25 mouse cellular contexts compared by ENCODE assay signal in the genomic region with DNA sequence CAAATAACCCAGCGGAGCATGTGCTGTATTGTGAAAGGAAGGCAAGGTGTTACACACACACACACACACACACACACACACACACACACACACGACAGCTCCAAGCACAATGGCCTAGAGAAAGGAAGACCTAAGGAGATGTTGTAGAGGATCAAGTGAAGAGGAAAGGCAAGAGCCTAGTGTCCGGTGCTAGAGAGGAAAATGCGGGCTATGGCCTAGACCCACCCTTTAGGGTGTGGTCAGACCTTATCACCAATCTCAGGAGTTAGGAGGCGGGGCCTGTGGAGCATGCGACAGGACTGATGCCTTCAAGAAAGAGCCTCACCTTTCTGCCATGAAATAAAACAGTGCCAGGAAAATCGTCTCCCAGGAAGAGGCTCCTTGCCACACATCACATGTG. TPM values are rescaled to one million over a fixed set of nuclear protein-coding genes. Genes with fewer than 3 reads are reported as not detected.
DNase-seq lines count a peak whose midpoint lies in the region; ATAC-seq and TF ChIP-seq lines count a peak whose summit lies in the region.
"Had no signal": no experiment of that assay in that cellular context is flagged by ENCODE, and none has a peak within 500 bp of the region (broad histone marks: within the 10 kb centered on the region; RNA-seq: fewer than 3 reads in every experiment).

No protein-coding gene starts in this region.

- no peak overlapping the region for H3K9ac ChIP-seq in forebrain, embryonic 13.5 days
- no peak overlapping the region for H3K9ac ChIP-seq in forebrain, embryonic 15.5 days (replicated peaks)
- H3K9ac ChIP-seq in liver, postnatal 0 days (replicated peaks) = no peak overlapping the region
- no peak overlapping the region for H3K9ac ChIP-seq in liver, embryonic 13.5 days
- no peak overlapping the region for H3K9ac ChIP-seq in intestine, postnatal 0 days (ENCODE audit: low read depth, low read length)
- H3K9ac ChIP-seq: embryonic facial prominence, embryonic 15.5 days; hindbrain, embryonic 13.5 days had no signal

- no peak for TF ChIP-seq CTCF in liver, postnatal 0 days (IDR thresholded peaks at IDR 0.05; ENCODE audit: low read depth)
- TF ChIP-seq CTCF in intestine, postnatal 0 days (IDR thresholded peaks at IDR 0.05; ENCODE audit: low read depth) = no peak

- H3K4me2 ChIP-seq in forebrain, embryonic 13.5 days = no peak overlapping the region
- no peak overlapping the region for H3K4me2 ChIP-seq in forebrain, embryonic 15.5 days (replicated peaks)
- H3K4me2 ChIP-seq in liver, postnatal 0 days (ENCODE audit: low read depth, low read length) = no peak overlapping the region
- H3K4me2 ChIP-seq in liver, embryonic 13.5 days = no peak overlapping the region
- H3K4me2 ChIP-seq in intestine, postnatal 0 days (replicated peaks; ENCODE audit: low read depth) = no peak overlapping the region
- H3K4me2 ChIP-seq: embryonic facial prominence, embryonic 15.5 days; hindbrain, embryonic 13.5 days had no signal

- no peaks in the 10 kb centered on the region for H3K27me3 ChIP-seq in forebrain, embryonic 13.5 days
- H3K27me3 ChIP-seq in forebrain, embryonic 15.5 days = no peaks in the 10 kb centered on the region
- no peaks in the 10 kb centered on the region for H3K27me3 ChIP-seq in liver, postnatal 0 days (ENCODE audit: insufficient read depth, low read length)
- H3K27me3 ChIP-seq in liver, embryonic 13.5 days = no peaks in the 10 kb centered on the region
- H3K27me3 ChIP-seq in intestine, postnatal 0 days (replicated peaks; ENCODE audit: control insufficient read depth, insufficient read depth, low read length) = no peaks in the 10 kb centered on the region
- H3K27me3 ChIP-seq: embryonic facial prominence, embryonic 15.5 days; hindbrain, embryonic 13.5 days had no signal

- no peaks in the 10 kb centered on the region for H3K36me3 ChIP-seq in forebrain, embryonic 13.5 days (ENCODE audit: poor library complexity, severe bottlenecking)
- no peaks in the 10 kb centered on the region for H3K36me3 ChIP-seq in forebrain, embryonic 15.5 days
- H3K36me3 ChIP-seq in liver, postnatal 0 days (replicated peaks; ENCODE audit: insufficient read depth, low read length) = no peaks in the 10 kb centered on the region
- no peaks in the 10 kb centered on the region for H3K36me3 ChIP-seq in liver, embryonic 13.5 days
- H3K36me3 ChIP-seq in intestine, postnatal 0 days (ENCODE audit: control insufficient read depth, insufficient read depth) = no peaks in the 10 kb centered on the region
- H3K36me3 ChIP-seq: embryonic facial prominence, embryonic 15.5 days; heart, embryonic 10.5 days; hindbrain, embryonic 10.5 days; hindbrain, embryonic 13.5 days had no signal

- WGBS in forebrain, embryonic 13.5 days = 90% methylated on average over 7 of the region's 7 CpGs
- WGBS in forebrain, embryonic 15.5 days = 74% methylated on average over 7 of the region's 7 CpGs
- 75% methylated on average over 7 of the region's 7 CpGs for WGBS in liver, postnatal 0 days (ENCODE audit: insufficient replicate concordance)
- 45% methylated on average over 7 of the region's 7 CpGs for WGBS in liver, embryonic 13.5 days (ENCODE audit: insufficient replicate concordance)
- WGBS in intestine, postnatal 0 days = 77% methylated on average over 7 of the region's 7 CpGs

- DNase-seq in liver (peak; percentile 49), R1 (ENCODE audit: low read depth, low spot score) (peak; percentile 30)
- DNase-seq in liver, postnatal 0 days = no peak
- DNase-seq in liver, embryonic 13.5 days = no peak
- DNase-seq: adrenal gland, adult 8-10 months; adrenal gland, postnatal 25 days; cerebellum, adult 11-12 months; cerebellum, adult 8-10 months; cerebellum, postnatal 10 days; cerebellum, postnatal 36 days; embryo, embryonic 11 days; gastrocnemius, postnatal 36 days; heart, adult 2 months; heart, postnatal 10 days; heart, postnatal 36 days had no signal

- H3K4me3 ChIP-seq in forebrain, embryonic 13.5 days = no peak overlapping the region
- no peak overlapping the region for H3K4me3 ChIP-seq in forebrain, embryonic 15.5 days
- no peak overlapping the region for H3K4me3 ChIP-seq in liver, postnatal 0 days (ENCODE audit: low read depth, low read length)
- no peak overlapping the region for H3K4me3 ChIP-seq in liver, embryonic 13.5 days (replicated peaks)
- H3K4me3 ChIP-seq in intestine, postnatal 0 days (ENCODE audit: low read depth, low read length) = no peak overlapping the region
- H3K4me3 ChIP-seq: embryonic facial prominence, embryonic 15.5 days; heart, adult 2 months; heart, embryonic 10.5 days; hindbrain, embryonic 10.5 days; hindbrain, embryonic 13.5 days had no signal

- no peak for TF ChIP-seq EP300 in liver, postnatal 0 days (IDR thresholded peaks at IDR 0.05; ENCODE audit: low read depth)

- H3K27ac ChIP-seq in forebrain, embryonic 13.5 days = no peak overlapping the region
- H3K27ac ChIP-seq in forebrain, embryonic 15.5 days (replicated peaks) = no peak overlapping the region
- H3K27ac ChIP-seq in liver, postnatal 0 days (ENCODE audit: low read depth) = no peak overlapping the region
- H3K27ac ChIP-seq in liver, embryonic 13.5 days = no peak overlapping the region
- H3K27ac ChIP-seq in intestine, postnatal 0 days (ENCODE audit: low read depth, low read length) = no peak overlapping the region
- H3K27ac ChIP-seq: embryonic facial prominence, embryonic 15.5 days; heart, adult 2 months; heart, embryonic 10.5 days; hindbrain, embryonic 10.5 days; hindbrain, embryonic 13.5 days had no signal

- no peaks in the 10 kb centered on the region for H3K4me1 ChIP-seq in forebrain, embryonic 13.5 days
- no peaks in the 10 kb centered on the region; the same call in 1 of the 2 replicates for H3K4me1 ChIP-seq in forebrain, embryonic 15.5 days
- peaks cover 3% of the 10 kb centered on the region; the same call in 1 of the 2 replicates for H3K4me1 ChIP-seq in liver, postnatal 0 days (ENCODE audit: insufficient read depth)
- peaks cover 41% of the 10 kb centered on the region for H3K4me1 ChIP-seq in liver, embryonic 13.5 days (replicated peaks)
- no peaks in the 10 kb centered on the region for H3K4me1 ChIP-seq in intestine, postnatal 0 days (replicated peaks; ENCODE audit: control insufficient read depth, insufficient read depth, low read length)
- H3K4me1 ChIP-seq: embryonic facial prominence, embryonic 15.5 days; heart, embryonic 10.5 days had no signal

- no peaks in the 10 kb centered on the region for H3K9me3 ChIP-seq in forebrain, embryonic 13.5 days (replicated peaks)
- H3K9me3 ChIP-seq in forebrain, embryonic 15.5 days = no peaks in the 10 kb centered on the region
- no peaks in the 10 kb centered on the region for H3K9me3 ChIP-seq in liver, postnatal 0 days (ENCODE audit: low read length)
- no peaks in the 10 kb centered on the region for H3K9me3 ChIP-seq in liver, embryonic 13.5 days (replicated peaks)
- H3K9me3 ChIP-seq in intestine, postnatal 0 days (ENCODE audit: control insufficient read depth) = no peaks in the 10 kb centered on the region
- H3K9me3 ChIP-seq: embryonic facial prominence, embryonic 15.5 days; heart, embryonic 10.5 days; hindbrain, embryonic 10.5 days; hindbrain, embryonic 13.5 days had no signal

- ATAC-seq in forebrain, embryonic 13.5 days = 0 out of 2 replicates have a peak, but pooled peaks have one; percentile 1
- no peak for ATAC-seq in forebrain, embryonic 15.5 days (replicated peaks)
- ATAC-seq in liver, postnatal 0 days = no peak
- peak; percentile 42; the same call in 1 of the 2 replicates for ATAC-seq in liver, embryonic 13.5 days (ENCODE audit: low read depth)
- no peak for ATAC-seq in intestine, postnatal 0 days
- ATAC-seq in inflammation-experienced regulatory T-cells, adult 6 months = no peak
- ATAC-seq: CD4-positive, CD25-positive, alpha-beta regulatory T cell, adult 4 months; intestine, embryonic 16.5 days had no signal

RNA-seq across cellular contexts. Expression of a gene that starts 33.5 kb away (rescaled TPM):
- polyA plus RNA-seq in forebrain, embryonic 13.5 days (2015; fragmentation: Nextera tagmentation; extraction: Ambion mirVana) = 5.7 and 6.7 TPM in 2 replicates
- polyA plus RNA-seq in forebrain, embryonic 15.5 days (2015; fragmentation: Nextera tagmentation; extraction: Ambion mirVana) = 17.7 and 18.3 TPM in 2 replicates
- polyA plus RNA-seq in liver, postnatal 0 days (2015; fragmentation: Nextera tagmentation; extraction: Ambion mirVana) = 0.02 TPM in 1 of 2 replicates, not detected in the other
- polyA plus RNA-seq in liver, embryonic 13.5 days (2015; fragmentation: Nextera tagmentation; extraction: Ambion mirVana) = 0.02 and 0.06 TPM in 2 replicates
- polyA plus RNA-seq in intestine, postnatal 0 days (2015; fragmentation: Nextera tagmentation; extraction: Ambion mirVana) = 0.22 and 0.27 TPM in 2 replicates
- polyA plus RNA-seq in inflammation-experienced regulatory T-cells, adult 6 months (2017; shearing (Covaris generic)) = under 1 TPM in 1 of 3 experiments, not detected in 2; 0.08 TPM
- polyA plus RNA-seq: CD4-positive, CD25-positive, alpha-beta regulatory T cell, adult 4 months had no signal

Comparison
In these comparisons a context has a peak if more than half of its experiments do, and no peak if none do; other contexts are left out.
1. ATAC-seq: peak in forebrain, embryonic 13.5 days (single experiment) and liver, embryonic 13.5 days (single experiment); none in forebrain, embryonic 15.5 days (single experiment), liver, postnatal 0 days (single experiment), intestine, postnatal 0 days (single experiment) and inflammation-experienced regulatory T-cells, adult 6 months (single experiment).
2. DNase-seq: peak in liver (single experiment) and R1 (single experiment); none in liver, postnatal 0 days (single experiment) and liver, embryonic 13.5 days (single experiment).